Mouse (Mus musculus) megakaryocyte progenitor cell, adult 5-6 weeks (primary cell): ENCODE data around the gene Olfr1283. TPM values are rescaled to one million over a fixed set of nuclear protein-coding genes. Genes with fewer than 3 reads are reported as not detected.
"Not testable (repeated sequence)": the region's sequence is repeated elsewhere in the genome, so short reads cannot be mapped to it uniquely, and the experiment has no call there.

Experiments
- ATAC-seq: replicated peaks from 2 replicates; pipeline ENCODE4 v1.8.0; 2016; ENCODE audit warnings: mild to moderate bottlenecking, moderate TSS enrichment, inconsistent platforms; ENCODE audit not compliant: poor library complexity
- total RNA-seq, 2 experiments: library from RNA; stranded (forward) in 1 of 2; stranded (reverse) in 1 of 2; fragments of 157-497, 149-512 nt in 1 of 2; fragments of 200-1000 nt in 1 of 2; gene quantifications; 2 replicates each; pipeline versions ENCODE4 v1.2.3 to v1.2.4; 2015 to 2017

The Olfr1283 gene
- total RNA-seq (2015): not detected in 2 replicates
- total RNA-seq (2017): not detected in 2 replicates

- no peak for ATAC-seq
These were observed at the start of gene Olfr1283 for GRCm38 (mm10) chr2:111366490-111366889. Olfr1283 (plus strand) TSS chr2:111366790.

GRCm38 (mm10) chr2:111326220-111326619, 40.4 kb upstream of the Olfr1283 start, which contains the start of gene Olfr1281:
Olfr1281 (plus strand) TSS chr2:111326520.
- ATAC-seq: no peak

- not testable (repeated sequence) for ATAC-seq
These were observed 32.9 kb upstream of the Olfr1283 start for GRCm38 (mm10) chr2:111333721-111334120.

- ATAC-seq: no peak
These were observed 30.6 kb upstream of the Olfr1283 start, which contains the start of gene Olfr1282 for GRCm38 (mm10) chr2:111335976-111336375. Olfr1282 (minus strand) TSS chr2:111336076.

- no peak for ATAC-seq
These were observed 8.6 kb downstream of the Olfr1283 start, which contains the start of gene Olfr1284 for GRCm38 (mm10) chr2:111375222-111375621. Olfr1284 (plus strand) TSS chr2:111375522.

Other genes with a start within 250 kb of the Olfr1283 start
- not detected in 2 replicates for gene Gm15130, start 213.9 kb upstream of the Olfr1283 start, total RNA-seq (2015)
- gene Gm15130, start 213.9 kb upstream of the Olfr1283 start, total RNA-seq (2017): not detected in 2 replicates
- gene 4930430A15Rik, start 137.2 kb upstream of the Olfr1283 start, total RNA-seq (2015): not detected in 2 replicates
- gene 4930430A15Rik, start 137.2 kb upstream of the Olfr1283 start, total RNA-seq (2017): not detected in 2 replicates
- not detected in 2 replicates for gene Olfr1275, start 131.5 kb upstream of the Olfr1283 start, total RNA-seq (2015)
- not detected in 2 replicates for gene Olfr1275, start 131.5 kb upstream of the Olfr1283 start, total RNA-seq (2017)
- not detected in 2 replicates for gene Olfr1276, start 112.3 kb upstream of the Olfr1283 start, total RNA-seq (2015)
- not detected in 2 replicates for gene Olfr1276, start 112.3 kb upstream of the Olfr1283 start, total RNA-seq (2017)
- gene Olfr1277, start 92.7 kb upstream of the Olfr1283 start, total RNA-seq (2015): not detected in 2 replicates
- gene Olfr1277, start 92.7 kb upstream of the Olfr1283 start, total RNA-seq (2017): not detected in 2 replicates
- gene Olfr1278, start 76.7 kb upstream of the Olfr1283 start, total RNA-seq (2015): not detected in 2 replicates
- gene Olfr1278, start 76.7 kb upstream of the Olfr1283 start, total RNA-seq (2017): not detected in 2 replicates
- not detected in 2 replicates for gene Olfr1279, start 66.2 kb upstream of the Olfr1283 start, total RNA-seq (2015)
- not detected in 2 replicates for gene Olfr1279, start 66.2 kb upstream of the Olfr1283 start, total RNA-seq (2017)
- not detected in 2 replicates for gene Olfr1280, start 52.8 kb upstream of the Olfr1283 start, total RNA-seq (2015)
- not detected in 2 replicates for gene Olfr1280, start 52.8 kb upstream of the Olfr1283 start, total RNA-seq (2017)
- not detected in 2 replicates for gene Olfr1281, start 40.3 kb upstream of the Olfr1283 start, total RNA-seq (2015)
- not detected in 2 replicates for gene Olfr1281, start 40.3 kb upstream of the Olfr1283 start, total RNA-seq (2017)
- gene Olfr1282, start 30.7 kb upstream of the Olfr1283 start, total RNA-seq (2015): not detected in 2 replicates
- gene Olfr1282, start 30.7 kb upstream of the Olfr1283 start, total RNA-seq (2017): not detected in 2 replicates
- gene Olfr1284, start 8.7 kb downstream of the Olfr1283 start, total RNA-seq (2015): not detected in 2 replicates
- gene Olfr1284, start 8.7 kb downstream of the Olfr1283 start, total RNA-seq (2017): not detected in 2 replicates
- gene Olfr1286, start 56.3 kb downstream of the Olfr1283 start, total RNA-seq (2015): not detected in 2 replicates
- not detected in 2 replicates for gene Olfr1286, start 56.3 kb downstream of the Olfr1283 start, total RNA-seq (2017)
- not detected in 2 replicates for gene Olfr1287, start 82.4 kb downstream of the Olfr1283 start, total RNA-seq (2015)
- gene Olfr1287, start 82.4 kb downstream of the Olfr1283 start, total RNA-seq (2017): not detected in 2 replicates
- gene Olfr1288, start 107.3 kb downstream of the Olfr1283 start, total RNA-seq (2015): not detected in 2 replicates
- not detected in 2 replicates for gene Olfr1288, start 107.3 kb downstream of the Olfr1283 start, total RNA-seq (2017)
- gene Olfr1289, start 114.0 kb downstream of the Olfr1283 start, total RNA-seq (2015): not detected in 2 replicates
- not detected in 2 replicates for gene Olfr1289, start 114.0 kb downstream of the Olfr1283 start, total RNA-seq (2017)
- not detected in 2 replicates for gene Olfr1290, start 127.0 kb downstream of the Olfr1283 start, total RNA-seq (2015)
- gene Olfr1290, start 127.0 kb downstream of the Olfr1283 start, total RNA-seq (2017): not detected in 2 replicates
- gene Olfr1291-ps1, start 130.4 kb downstream of the Olfr1283 start, total RNA-seq (2015): not detected in 2 replicates
- gene Olfr1291-ps1, start 130.4 kb downstream of the Olfr1283 start, total RNA-seq (2017): not detected in 2 replicates
- gene Olfr1293-ps, start 158.4 kb downstream of the Olfr1283 start, total RNA-seq (2015): not detected in 2 replicates
- not detected in 2 replicates for gene Olfr1293-ps, start 158.4 kb downstream of the Olfr1283 start, total RNA-seq (2017)
- not detected in 2 replicates for gene Olfr1294, start 173.5 kb downstream of the Olfr1283 start, total RNA-seq (2015)
- not detected in 2 replicates for gene Olfr1294, start 173.5 kb downstream of the Olfr1283 start, total RNA-seq (2017)
- gene Olfr1295, start 202.9 kb downstream of the Olfr1283 start, total RNA-seq (2015): not detected in 2 replicates
- gene Olfr1295, start 202.9 kb downstream of the Olfr1283 start, total RNA-seq (2017): not detected in 2 replicates